Mouse (Mus musculus) ES-Bruce4 (cell line): ENCODE measurements at regions not wholly inside any gene's neighbourhood (a gene's known extent, or its start where the extent isn't known, plus 50 kb on each side); places are given as distances from the start of the nearest gene placed in this dataset.

Experiments used
- H3K27ac ChIP-seq: 2 replicates; pipeline ENCODE4 v1.5.1; 2012; ENCODE audit warnings: low read length, inconsistent platforms; ENCODE audit not compliant: insufficient read depth
- H3K27me3 ChIP-seq: 2 replicates; pipeline ENCODE4 v1.6.1; 2012; ENCODE audit warnings: mild to moderate bottlenecking, low read length, inconsistent platforms; ENCODE audit not compliant: control insufficient read depth, poor library complexity, insufficient read depth, severe bottlenecking
- H3K36me3 ChIP-seq: 2 replicates; pipeline ENCODE4 v1.6.1; 2012; ENCODE audit warnings: inconsistent platforms, mild to moderate bottlenecking, low read length, moderate library complexity; ENCODE audit not compliant: control insufficient read depth, poor library complexity, insufficient read depth, severe bottlenecking
- H3K4me1 ChIP-seq: one replicate; pipeline ENCODE4 v1.8.1; 2011; ENCODE audit warnings: low read length; ENCODE audit not compliant: control insufficient read depth, insufficient read depth
- H3K4me3 ChIP-seq: 2 replicates; pipeline ENCODE4 v1.5.1; 2011; ENCODE audit warnings: low read depth, mild to moderate bottlenecking, low read length
- H3K9ac ChIP-seq: 2 replicates; pipeline ENCODE4 v1.6.1; 2012; ENCODE audit warnings: low read depth, mild to moderate bottlenecking, inconsistent platforms; ENCODE audit not compliant: poor library complexity, severe bottlenecking
- H3K9me3 ChIP-seq: replicated peaks from 2 replicates; pipeline ENCODE4 v1.6.1; 2012; ENCODE audit warnings: mild to moderate bottlenecking, low read length, inconsistent platforms; ENCODE audit not compliant: control insufficient read depth, poor library complexity, insufficient read depth, severe bottlenecking
- CTCF ChIP-seq: IDR thresholded peaks from one replicate; pipeline ENCODE4 v1.8.1; 2011; ENCODE audit warnings: low read depth, low read length
- EP300 ChIP-seq: IDR thresholded peaks from 2 replicates; pipeline ENCODE4 v1.6.1; 2011; ENCODE audit warnings: low read depth, low read length; ENCODE audit not compliant: insufficient read depth
- POLR2A ChIP-seq: IDR thresholded peaks from one replicate; pipeline ENCODE4 v1.8.1; 2011; ENCODE audit warnings: low read length; ENCODE audit not compliant: insufficient read depth

DNA sequence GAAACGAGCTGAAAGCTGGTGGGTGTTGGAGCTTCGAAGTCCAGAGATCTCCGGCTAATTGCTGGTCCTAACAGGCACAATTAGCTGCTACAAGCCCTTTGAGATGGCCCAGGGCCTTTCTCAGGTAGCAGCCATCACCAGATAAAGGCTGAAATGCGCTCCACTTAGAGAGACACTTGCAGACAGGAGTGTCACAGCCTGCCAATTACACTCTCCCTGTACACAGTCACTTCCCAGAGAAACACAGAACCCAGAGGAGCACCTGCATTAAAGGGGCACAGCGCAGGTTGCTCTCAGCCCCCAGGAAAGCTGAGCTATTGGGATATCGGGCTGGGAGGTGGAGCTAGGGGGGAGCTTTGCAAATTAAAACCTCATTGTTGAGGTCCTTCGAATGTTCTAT lies 380.2 kb downstream of the Tshz3 start:
- TF ChIP-seq CTCF (no peak), EP300 (no peak)
- no peaks in the 10 kb centered on the region for H3K36me3 ChIP-seq
- no peak overlapping the region for H3K27ac ChIP-seq
- no peaks in the 10 kb centered on the region for H3K4me1 ChIP-seq
- H3K27me3 ChIP-seq = no peaks in the 10 kb centered on the region
- no peak overlapping the region for H3K4me3 ChIP-seq
- no peaks in the 10 kb centered on the region for H3K9me3 ChIP-seq
- H3K9ac ChIP-seq = no peak overlapping the region

DNA sequence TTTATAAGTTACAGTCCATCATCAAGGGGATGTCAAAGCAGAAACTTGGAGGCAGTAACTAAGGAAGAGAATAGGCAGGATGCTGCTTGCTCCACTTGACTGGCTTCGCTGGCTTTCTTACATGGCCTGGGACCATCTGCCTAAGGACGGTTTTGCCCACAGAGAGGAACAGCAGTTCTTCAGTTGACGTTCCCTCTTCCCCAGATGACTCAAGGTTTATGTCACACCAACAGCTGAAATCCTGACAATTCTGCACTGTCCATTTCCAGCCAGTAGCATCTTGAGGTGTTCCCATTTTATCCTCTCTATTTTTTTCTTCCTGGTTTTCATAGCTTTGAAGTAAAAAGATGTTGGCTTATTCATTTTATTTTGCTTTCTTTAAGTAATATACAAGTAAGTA lies 391.8 kb downstream of the Tshz3 start:
- Histone ChIP-seq H3K9me3 (no peaks in the 10 kb centered on the region), H3K4me3 (no peak overlapping the region), H3K27me3 (no peaks in the 10 kb centered on the region), H3K4me1 (no peaks in the 10 kb centered on the region), H3K36me3 (no peaks in the 10 kb centered on the region), H3K9ac (no peak overlapping the region), H3K27ac (no peak overlapping the region)
- TF ChIP-seq CTCF (no peak), POLR2A (no peak), EP300 (no peak)

DNA sequence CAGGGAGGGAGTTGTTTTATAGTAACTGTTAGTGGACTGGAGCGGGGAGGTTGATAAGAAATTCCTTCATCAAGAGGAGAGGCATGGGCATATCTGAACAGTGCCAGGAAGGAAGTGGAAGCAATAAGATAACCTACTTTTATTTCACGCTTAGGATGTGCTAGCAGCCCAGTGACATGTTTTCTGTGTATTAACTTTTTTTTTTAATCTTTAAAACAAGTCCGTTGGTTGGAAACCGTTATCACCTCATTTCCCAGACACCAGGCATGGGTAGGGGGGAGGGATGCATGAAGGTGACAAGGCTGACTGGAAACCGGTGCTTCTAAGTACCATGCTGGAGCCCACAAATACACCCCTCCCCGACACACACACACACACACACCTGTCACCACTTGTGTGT lies 394.7 kb downstream of the Tshz3 start:
- no peak overlapping the region for H3K9ac ChIP-seq
- H3K9me3 ChIP-seq = no peaks in the 10 kb centered on the region
- H3K27me3 ChIP-seq = no peaks in the 10 kb centered on the region
- TF ChIP-seq POLR2A (no peak), CTCF (no peak), EP300 (no peak)
- H3K36me3 ChIP-seq = no peaks in the 10 kb centered on the region
- H3K4me1 ChIP-seq = no peaks in the 10 kb centered on the region
- H3K4me3 ChIP-seq = no peak overlapping the region
- H3K27ac ChIP-seq = no peak overlapping the region

DNA sequence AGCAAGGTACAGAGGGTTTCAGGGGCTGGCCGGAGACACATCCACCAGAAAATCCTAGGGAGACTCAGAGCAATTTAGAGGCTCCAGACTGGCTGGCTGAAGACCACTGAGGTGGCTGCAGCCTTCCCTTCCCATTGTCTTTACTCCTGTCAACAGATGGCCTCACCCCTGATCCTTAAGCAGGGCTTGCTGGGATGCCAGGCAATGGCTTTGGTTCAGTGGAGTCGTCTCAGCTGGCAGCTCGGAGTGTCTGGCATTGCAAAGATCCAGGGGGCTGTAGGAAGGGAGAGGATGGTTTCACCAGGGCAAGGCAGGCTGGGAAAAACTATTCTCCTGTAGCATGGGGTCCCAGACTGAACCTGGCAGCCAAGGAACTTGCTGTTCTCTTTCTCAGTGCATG lies 395.8 kb downstream of the Tshz3 start:
- no peaks in the 10 kb centered on the region for H3K27me3 ChIP-seq
- no peak overlapping the region for H3K4me3 ChIP-seq
- no peaks in the 10 kb centered on the region for H3K9me3 ChIP-seq
- H3K4me1 ChIP-seq = no peaks in the 10 kb centered on the region
- H3K9ac ChIP-seq = no peak overlapping the region
- H3K36me3 ChIP-seq = no peaks in the 10 kb centered on the region
- no peak overlapping the region for H3K27ac ChIP-seq
- TF ChIP-seq EP300 = no peak
- TF ChIP-seq POLR2A = no peak
- no peak for TF ChIP-seq CTCF

DNA sequence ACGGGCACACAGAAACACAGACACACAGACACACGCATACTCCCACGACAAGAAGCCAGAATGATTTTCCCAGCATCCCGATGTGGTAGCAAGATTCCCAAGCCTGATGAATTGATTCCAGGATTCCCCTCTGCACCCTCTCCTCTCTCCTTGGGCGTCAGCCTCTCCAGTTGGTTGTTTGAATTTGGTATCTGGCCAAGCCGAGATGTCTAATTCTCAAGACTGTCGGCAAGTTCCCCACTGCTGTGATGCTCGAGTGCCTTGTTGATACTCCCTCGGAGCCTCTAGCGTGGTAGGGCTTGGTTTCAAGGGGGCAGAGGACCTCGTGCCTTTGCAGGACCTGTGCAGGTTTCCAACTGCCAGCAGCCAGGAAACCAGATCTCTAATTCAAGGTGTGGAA lies 397.9 kb downstream of the Tshz3 start:
- H3K36me3 ChIP-seq = no peaks in the 10 kb centered on the region
- H3K9ac ChIP-seq = no peak overlapping the region
- H3K9me3 ChIP-seq = no peaks in the 10 kb centered on the region
- H3K4me1 ChIP-seq = no peaks in the 10 kb centered on the region
- H3K4me3 ChIP-seq = no peak overlapping the region
- no peak overlapping the region for H3K27ac ChIP-seq
- H3K27me3 ChIP-seq = no peaks in the 10 kb centered on the region
- TF ChIP-seq POLR2A (no peak), CTCF (no peak), EP300 (no peak)

DNA sequence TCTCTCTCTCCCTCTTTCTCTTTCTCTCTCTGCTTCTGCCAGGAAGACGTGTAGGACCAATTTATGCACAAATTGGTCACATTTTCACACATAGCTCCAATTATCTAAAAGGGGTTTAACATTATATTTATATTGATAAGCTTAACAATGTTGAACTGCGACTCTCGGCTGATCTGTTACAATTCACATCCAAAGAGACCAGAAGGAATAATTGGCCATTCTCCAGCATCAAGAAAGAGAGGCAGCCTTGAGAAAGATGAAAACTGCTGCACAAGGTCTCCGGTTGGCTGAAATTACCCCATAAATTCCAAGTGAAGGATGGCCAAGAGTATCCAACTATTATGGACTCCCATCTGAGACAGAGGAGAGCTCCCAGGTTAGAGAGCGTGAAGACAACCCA lies 398.4 kb downstream of the Tshz3 start:
- H3K9ac ChIP-seq = no peak overlapping the region
- no peaks in the 10 kb centered on the region for H3K36me3 ChIP-seq
- no peaks in the 10 kb centered on the region for H3K27me3 ChIP-seq
- H3K9me3 ChIP-seq = no peaks in the 10 kb centered on the region
- no peaks in the 10 kb centered on the region for H3K4me1 ChIP-seq
- TF ChIP-seq POLR2A = no peak
- no peak for TF ChIP-seq CTCF
- no peak for TF ChIP-seq EP300
- no peak overlapping the region for H3K4me3 ChIP-seq
- H3K27ac ChIP-seq = no peak overlapping the region

DNA sequence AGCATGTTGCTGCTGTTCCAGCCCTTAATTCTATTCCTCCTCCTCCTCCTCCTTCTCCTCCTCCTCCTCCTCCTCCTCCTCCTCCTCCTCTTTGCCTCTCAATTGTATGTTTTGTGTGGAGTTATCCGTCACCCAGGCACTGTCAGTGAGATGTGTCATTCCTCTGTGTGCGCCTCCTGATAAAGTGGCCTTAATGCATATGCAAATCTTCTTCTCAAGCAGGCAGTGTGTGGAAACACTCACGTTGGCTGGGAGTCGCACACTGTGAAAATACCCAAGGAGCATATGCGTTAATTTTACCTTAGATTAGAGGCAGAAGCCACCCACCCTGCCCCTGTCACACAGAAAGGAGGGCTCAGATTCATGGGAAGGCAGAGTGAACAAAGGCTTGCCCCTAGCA lies 401.0 kb downstream of the Tshz3 start:
- H3K9ac ChIP-seq = no peak overlapping the region
- H3K36me3 ChIP-seq = no peaks in the 10 kb centered on the region
- TF ChIP-seq POLR2A (no peak), EP300 (no peak), CTCF (no peak)
- no peaks in the 10 kb centered on the region for H3K4me1 ChIP-seq
- H3K27ac ChIP-seq = no peak overlapping the region
- H3K9me3 ChIP-seq = no peaks in the 10 kb centered on the region
- no peak overlapping the region for H3K4me3 ChIP-seq
- no peaks in the 10 kb centered on the region for H3K27me3 ChIP-seq
